Mouse (Mus musculus): ENCODE measurements at regions not wholly inside any gene's neighbourhood (a gene's known extent, or its start where the extent isn't known, plus 50 kb on each side); places are given as distances from the start of the nearest gene placed in this dataset.

DNA sequence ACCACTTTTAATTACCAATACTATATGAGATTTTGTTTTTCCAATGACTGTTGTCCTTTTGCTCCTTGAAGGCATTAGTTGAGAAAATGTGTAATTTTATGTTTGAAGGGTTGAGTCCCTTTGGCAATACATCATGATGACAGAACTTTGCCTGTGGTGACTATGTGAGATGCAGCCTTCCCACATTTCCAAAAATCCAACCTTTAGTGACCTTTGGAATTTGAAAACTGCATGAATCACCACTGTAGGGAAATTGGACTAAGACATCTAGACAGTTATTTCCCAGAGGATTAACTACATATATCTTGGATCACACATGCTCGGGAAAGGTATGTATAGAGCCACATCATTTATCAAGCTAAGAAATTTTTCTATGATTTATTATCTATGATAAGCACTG lies 57.7 kb downstream of the Fbxo5 start:
- no peak for DNase-seq

GRCm38 (mm10) chr10:5735141-5735540 lies 70.3 kb downstream of the Fbxo5 start:
- peak; percentile 20 for DNase-seq

GRCm38 (mm10) chr10:5699791-5700190 lies 60.8 kb downstream of the Vip start:
- no peak for DNase-seq

DNA sequence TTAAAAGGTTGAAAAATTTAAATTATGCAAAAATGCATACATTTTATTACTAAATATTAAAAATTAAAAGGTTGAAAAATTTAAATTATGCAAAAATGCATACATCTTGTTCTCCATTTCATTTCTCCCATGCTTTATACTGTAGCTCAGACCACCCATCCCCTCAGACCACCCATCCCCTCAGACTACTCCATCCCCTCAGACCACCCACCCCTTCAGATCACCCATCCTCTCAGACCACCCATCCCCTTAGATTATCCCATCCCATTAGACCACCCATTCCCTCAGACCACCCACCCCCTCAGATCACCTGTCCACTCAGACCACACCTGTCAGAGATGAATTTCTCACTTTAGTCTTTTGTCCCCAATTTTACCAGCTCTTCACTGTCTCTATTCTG lies 58.4 kb downstream of the Vip start:
- no peak for DNase-seq
